Mouse (Mus musculus): ENCODE data around the gene Setx. TPM values are rescaled to one million over a fixed set of nuclear protein-coding genes. Genes with fewer than 3 reads are reported as not detected.

The Setx gene
- polyA plus RNA-seq, 1 experiment from 2014 or later, result 19.8 TPM

DNA sequence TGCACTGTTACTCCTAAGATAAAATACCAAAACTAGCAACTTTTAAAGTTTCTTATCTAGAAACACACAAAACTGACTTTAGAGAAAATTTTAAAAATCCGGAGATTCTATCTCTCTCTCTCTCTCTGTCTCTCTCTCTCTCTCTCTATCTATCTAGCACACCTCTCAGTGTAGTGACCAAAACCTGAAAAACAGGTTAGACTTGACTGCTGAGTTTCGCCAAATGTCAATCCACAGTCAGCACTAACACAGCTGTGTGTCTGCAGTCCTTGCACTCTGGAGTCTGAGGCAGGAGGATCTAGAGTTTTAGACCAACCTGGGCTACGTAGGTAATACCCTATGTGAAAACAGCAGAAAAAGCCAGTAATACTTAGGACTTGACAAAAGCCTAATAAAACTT lies 50.9 kb downstream of the Setx start:
- no peak overlapping the region for H3K9ac ChIP-seq (replicated peaks)
- H3K36me3 ChIP-seq, result peaks cover 87% of the 10 kb centered on the region
- H3K4me3 ChIP-seq, result no peak overlapping the region
- H3K9me3 ChIP-seq, result no peaks in the 10 kb centered on the region
- no peaks in the 10 kb centered on the region for H3K4me1 ChIP-seq
- no peak overlapping the region for H3K27ac ChIP-seq (replicated peaks)
- H3K27me3 ChIP-seq, result no peaks in the 10 kb centered on the region
- no peak overlapping the region for H3K4me2 ChIP-seq (replicated peaks)
- ATAC-seq (ENCODE audit: low FRiP score, low read depth), result no peak
- WGBS, result 88% methylated on average over 3 of the region's 3 CpGs

GRCm38 (mm10) chr2:29179810-29180209 lies 55.8 kb downstream of the Setx start:
- Histone ChIP-seq H3K27ac (replicated peaks) (no peak overlapping the region), H3K36me3 (peaks cover 64% of the 10 kb centered on the region), H3K4me2 (replicated peaks) (no peak overlapping the region), H3K4me1 (no peaks in the 10 kb centered on the region), H3K9me3 (no peaks in the 10 kb centered on the region), H3K9ac (replicated peaks) (no peak overlapping the region), H3K4me3 (no peak overlapping the region), H3K27me3 (no peaks in the 10 kb centered on the region)
- no peak for ATAC-seq (ENCODE audit: low FRiP score, low read depth)
- 91% methylated on average over 4 of the region's 4 CpGs for WGBS

DNA sequence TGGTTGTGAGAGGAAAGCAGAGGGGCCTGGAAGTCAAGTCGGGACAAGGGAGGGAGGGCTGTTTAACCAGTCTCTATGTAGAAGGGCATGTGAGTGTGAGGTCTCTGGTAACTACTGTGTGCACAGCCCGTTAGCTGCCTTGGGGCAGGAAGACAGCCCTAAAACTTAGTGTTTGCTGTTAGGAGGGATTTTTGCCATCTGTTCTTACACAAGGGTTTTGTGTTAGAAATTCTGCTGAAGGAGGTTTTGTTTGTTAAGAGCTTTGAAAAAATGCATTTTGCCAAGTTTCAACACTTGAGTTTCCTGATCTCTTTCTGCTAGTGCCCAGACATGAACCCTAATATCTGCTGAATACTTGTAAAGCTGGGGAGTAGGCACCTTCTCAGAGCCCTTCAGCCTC lies 57.1 kb downstream of the Setx start:
- H3K36me3 ChIP-seq, result peaks cover 52% of the 10 kb centered on the region
- H3K27me3 ChIP-seq, result no peaks in the 10 kb centered on the region
- H3K4me3 ChIP-seq, result no peak overlapping the region
- WGBS, result 89% methylated on average over 2 of the region's 2 CpGs
- no peaks in the 10 kb centered on the region for H3K9me3 ChIP-seq
- H3K9ac ChIP-seq (replicated peaks), result no peak overlapping the region
- no peak overlapping the region for H3K4me2 ChIP-seq (replicated peaks)
- no peak for ATAC-seq (ENCODE audit: low FRiP score, low read depth)
- H3K4me1 ChIP-seq, result no peaks in the 10 kb centered on the region
- no peak overlapping the region for H3K27ac ChIP-seq (replicated peaks)

GRCm38 (mm10) chr2:29183266-29183924 lies 59.4 kb downstream of the Setx start:
- Histone ChIP-seq H3K36me3 (peaks cover 30% of the 10 kb centered on the region), H3K27ac (replicated peaks) (no peak overlapping the region), H3K27me3 (no peaks in the 10 kb centered on the region), H3K9ac (replicated peaks) (no peak overlapping the region), H3K4me1 (no peaks in the 10 kb centered on the region), H3K9me3 (no peaks in the 10 kb centered on the region), H3K4me2 (replicated peaks) (no peak overlapping the region), H3K4me3 (no peak overlapping the region)
- 84% methylated on average over 6 of the region's 6 CpGs for WGBS
- ATAC-seq (ENCODE audit: low FRiP score, low read depth), result no peak

DNA sequence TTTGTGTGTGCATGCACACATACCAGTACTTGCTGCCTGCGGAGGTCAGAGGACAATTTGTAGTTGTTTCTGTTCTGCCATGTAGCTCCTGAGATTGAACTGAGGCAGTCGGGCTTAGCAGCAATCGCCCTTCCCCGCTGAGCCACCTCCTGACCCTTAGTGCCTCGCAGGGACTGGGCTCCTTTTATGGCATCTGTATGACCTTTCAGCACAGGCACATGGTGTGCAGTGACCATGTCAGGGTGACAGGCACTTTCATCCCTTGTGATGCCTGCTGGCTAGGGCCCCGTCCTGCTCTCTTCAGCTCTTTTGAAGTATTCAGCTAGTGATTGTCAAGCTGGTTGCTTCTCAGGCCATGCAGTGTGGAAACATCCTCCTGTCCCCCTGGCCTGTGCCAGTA lies 62.2 kb downstream of the Setx start:
- no peaks in the 10 kb centered on the region for H3K4me1 ChIP-seq
- no peak overlapping the region for H3K9ac ChIP-seq (replicated peaks)
- 32% methylated on average over 6 of the region's 6 CpGs for WGBS
- no peak overlapping the region for H3K27ac ChIP-seq (replicated peaks)
- no peak overlapping the region for H3K4me2 ChIP-seq (replicated peaks)
- no peak for ATAC-seq (ENCODE audit: low FRiP score, low read depth)
- H3K9me3 ChIP-seq, result no peaks in the 10 kb centered on the region
- no peak overlapping the region for H3K4me3 ChIP-seq
- peaks cover 2% of the 10 kb centered on the region for H3K36me3 ChIP-seq
- H3K27me3 ChIP-seq, result no peaks in the 10 kb centered on the region

DNA sequence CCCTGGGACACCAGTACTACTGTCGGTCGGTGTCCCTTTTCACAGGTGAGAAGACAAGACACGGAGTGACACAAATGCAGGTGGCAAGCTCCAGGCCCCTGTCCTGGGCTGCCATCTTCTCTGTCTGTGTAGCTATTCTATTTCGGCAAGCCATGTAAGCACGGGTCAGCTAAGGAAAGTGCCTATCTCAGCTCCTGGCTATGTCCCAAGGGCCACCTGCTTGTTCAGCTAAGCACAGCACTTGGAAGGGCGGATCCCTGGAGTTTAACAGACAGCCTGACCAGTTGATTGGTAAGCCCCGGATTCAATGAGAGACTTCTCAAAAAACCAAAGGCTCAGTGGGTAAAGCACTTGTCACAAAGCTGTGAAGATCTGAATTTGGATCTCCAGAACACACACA lies 66.4 kb downstream of the Setx start:
- Histone ChIP-seq H3K9ac (replicated peaks) (no peak overlapping the region), H3K9me3 (no peaks in the 10 kb centered on the region), H3K27me3 (peaks cover 6% of the 10 kb centered on the region), H3K27ac (replicated peaks) (no peak overlapping the region), H3K4me1 (peaks cover 10% of the 10 kb centered on the region), H3K4me2 (replicated peaks) (no peak overlapping the region), H3K36me3 (no peaks in the 10 kb centered on the region), H3K4me3 (no peak overlapping the region)
- ATAC-seq (ENCODE audit: low FRiP score, low read depth), result no peak
- 83% methylated on average over 7 of the region's 7 CpGs for WGBS

- Histone ChIP-seq H3K4me2 (replicated peaks) (no peak overlapping the region), H3K9ac (replicated peaks) (no peak overlapping the region), H3K27me3 (peaks cover 18% of the 10 kb centered on the region), H3K36me3 (no peaks in the 10 kb centered on the region), H3K9me3 (no peaks in the 10 kb centered on the region), H3K27ac (replicated peaks) (no peak overlapping the region), H3K4me1 (peaks cover 15% of the 10 kb centered on the region), H3K4me3 (no peak overlapping the region)
- ATAC-seq (ENCODE audit: low FRiP score, low read depth), result no peak
- 76% methylated on average over 10 of the region's 10 CpGs for WGBS
Measured at GRCm38 (mm10) chr2:29191216-29192215, 67.5 kb downstream of the Setx start.

DNA sequence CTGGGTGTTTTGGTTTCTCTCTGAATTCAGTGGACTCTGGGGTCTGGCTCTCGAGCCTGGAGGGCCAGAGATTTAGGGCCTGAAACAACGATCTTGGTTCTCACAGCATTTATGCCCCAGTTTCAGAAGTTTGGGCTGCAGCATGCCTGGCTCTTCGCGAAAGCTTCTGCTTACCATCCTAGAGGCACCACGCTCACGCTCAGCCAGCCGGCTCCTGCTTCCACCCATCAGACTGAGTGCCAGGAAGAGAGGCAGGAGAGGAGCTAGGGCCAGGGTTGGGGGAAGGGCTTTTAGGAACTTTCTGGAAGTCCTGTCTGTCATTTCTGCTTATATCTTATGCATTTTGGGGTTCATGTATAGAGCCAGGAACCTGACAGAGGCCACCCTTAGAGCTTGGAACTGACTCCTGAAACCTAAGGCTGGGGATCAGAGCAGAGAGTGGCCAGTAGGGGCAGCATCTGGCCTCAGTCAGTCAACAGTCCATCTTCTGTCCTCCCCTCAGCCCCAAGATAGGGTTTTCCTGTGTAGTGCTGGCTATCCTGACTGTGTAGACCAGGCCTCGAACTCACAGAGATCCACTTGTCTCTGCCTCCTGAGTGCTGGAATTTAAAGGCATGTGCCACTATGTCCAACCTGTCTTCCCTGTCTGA lies 68.8 kb downstream of the Setx start:
- 84% methylated on average over 8 of the region's 8 CpGs for WGBS
- Histone ChIP-seq H3K4me1 (peaks cover 15% of the 10 kb centered on the region), H3K27me3 (peaks cover 29% of the 10 kb centered on the region), H3K27ac (replicated peaks) (no peak overlapping the region), H3K9me3 (no peaks in the 10 kb centered on the region), H3K4me2 (replicated peaks) (no peak overlapping the region), H3K4me3 (no peak overlapping the region), H3K9ac (replicated peaks) (no peak overlapping the region), H3K36me3 (no peaks in the 10 kb centered on the region)
- ATAC-seq (ENCODE audit: low FRiP score, low read depth), result no peak

DNA sequence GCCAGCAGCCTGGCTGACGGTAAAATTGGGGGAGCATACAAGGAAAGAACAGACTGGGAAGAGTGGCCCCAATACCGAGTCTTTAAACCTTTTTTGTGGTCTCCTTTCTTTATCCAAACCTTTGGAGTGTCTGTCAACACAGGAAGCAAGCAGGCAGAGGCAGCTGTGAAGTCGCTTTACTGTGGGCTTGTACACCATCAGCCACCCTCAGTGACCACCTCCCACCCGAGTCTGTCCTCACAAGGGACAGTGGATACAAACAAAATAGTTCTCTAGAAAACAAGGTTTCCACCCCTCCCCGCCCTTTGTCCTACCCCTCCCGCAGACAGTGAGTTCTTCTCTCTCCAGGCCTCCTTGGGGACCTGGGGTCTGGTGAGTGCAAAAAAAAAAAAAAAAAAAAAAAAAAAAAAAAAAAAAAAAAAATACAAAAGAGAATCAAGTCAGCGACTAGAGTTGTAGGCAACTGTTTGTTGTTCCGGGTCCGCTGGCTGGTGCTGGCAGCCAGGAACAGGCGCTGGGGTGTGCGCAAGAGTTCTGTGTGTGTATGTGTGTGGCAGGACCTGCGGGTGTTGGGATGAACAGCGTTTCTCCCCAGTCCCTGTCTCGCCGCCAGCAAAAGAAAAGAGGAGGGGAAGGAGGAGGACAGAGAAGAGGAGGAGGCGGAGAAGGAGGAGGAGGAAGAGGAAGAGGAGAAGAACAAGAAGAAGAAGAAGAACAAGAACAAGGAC lies 70.0 kb downstream of the Setx start:
- no peak for ATAC-seq (ENCODE audit: low FRiP score, low read depth)
- peak overlapping the region; percentile 48 for H3K4me3 ChIP-seq
- H3K4me1 ChIP-seq, result peaks cover 15% of the 10 kb centered on the region
- H3K9ac ChIP-seq (replicated peaks), result peak overlapping the region; percentile 52; the same call in 1 of the 2 replicates
- no peaks in the 10 kb centered on the region for H3K36me3 ChIP-seq
- peak overlapping the region; percentile 84 for H3K4me2 ChIP-seq (replicated peaks)
- no peak overlapping the region for H3K27ac ChIP-seq (replicated peaks)
- H3K9me3 ChIP-seq, result no peaks in the 10 kb centered on the region
- peaks cover 41% of the 10 kb centered on the region for H3K27me3 ChIP-seq
- 15% methylated on average over 16 of the region's 16 CpGs for WGBS

DNA sequence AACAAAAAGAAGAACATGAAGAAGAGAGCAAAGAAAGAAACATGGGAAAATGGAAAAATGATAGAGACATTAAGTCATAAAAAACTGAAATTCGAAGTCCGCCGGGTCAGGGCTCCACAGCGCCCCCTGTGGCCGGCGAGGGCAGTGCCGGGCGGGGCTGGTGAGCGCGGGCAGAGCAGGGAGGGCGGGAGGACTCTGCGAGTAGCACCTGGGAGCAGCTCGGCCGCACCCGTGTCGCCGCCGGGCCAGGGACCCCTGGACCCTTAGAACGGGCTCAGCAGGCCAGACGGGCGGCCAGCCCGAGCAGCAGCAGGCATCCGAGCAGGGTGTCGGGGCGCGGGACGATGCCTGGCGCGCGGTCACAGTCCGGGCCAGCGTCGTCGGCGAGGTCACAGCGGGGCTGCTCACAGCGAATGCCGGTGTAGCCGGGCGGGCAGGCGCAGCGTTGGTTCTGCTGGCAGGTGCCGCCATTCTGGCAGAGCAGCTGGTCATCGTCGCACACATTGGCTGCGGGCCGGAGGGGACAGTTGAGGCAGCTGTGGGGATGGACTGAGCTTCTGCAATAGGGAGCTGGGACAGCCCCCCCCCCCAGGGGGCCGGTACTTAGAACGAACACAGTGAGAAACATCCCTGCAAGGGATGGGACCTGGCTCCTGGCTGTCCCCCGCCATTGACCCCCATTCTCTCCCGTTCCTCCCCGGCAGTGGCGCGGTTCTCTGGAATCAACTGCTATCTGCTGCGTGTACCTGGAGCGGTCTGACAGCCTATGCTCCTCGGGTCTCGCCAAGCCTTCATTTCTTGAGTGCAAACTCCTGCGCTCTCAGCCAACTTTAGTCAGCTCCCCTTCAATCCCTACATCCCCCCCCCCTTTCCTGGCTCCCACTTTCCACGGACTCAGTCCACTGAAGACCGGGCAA lies 70.8 kb downstream of the Setx start:
- Histone ChIP-seq H3K4me2 (replicated peaks) (peak overlapping the region; percentile 84), H3K9me3 (no peaks in the 10 kb centered on the region), H3K27me3 (peaks cover 43% of the 10 kb centered on the region), H3K36me3 (no peaks in the 10 kb centered on the region), H3K9ac (replicated peaks) (peak overlapping the region; percentile 52), H3K27ac (replicated peaks) (no peak overlapping the region), H3K4me1 (peaks cover 15% of the 10 kb centered on the region), H3K4me3 (peak overlapping the region; percentile 48)
- under 1% methylated on average over 60 of the region's 61 CpGs for WGBS
- peak; percentile 69 for ATAC-seq (ENCODE audit: low FRiP score, low read depth)

DNA sequence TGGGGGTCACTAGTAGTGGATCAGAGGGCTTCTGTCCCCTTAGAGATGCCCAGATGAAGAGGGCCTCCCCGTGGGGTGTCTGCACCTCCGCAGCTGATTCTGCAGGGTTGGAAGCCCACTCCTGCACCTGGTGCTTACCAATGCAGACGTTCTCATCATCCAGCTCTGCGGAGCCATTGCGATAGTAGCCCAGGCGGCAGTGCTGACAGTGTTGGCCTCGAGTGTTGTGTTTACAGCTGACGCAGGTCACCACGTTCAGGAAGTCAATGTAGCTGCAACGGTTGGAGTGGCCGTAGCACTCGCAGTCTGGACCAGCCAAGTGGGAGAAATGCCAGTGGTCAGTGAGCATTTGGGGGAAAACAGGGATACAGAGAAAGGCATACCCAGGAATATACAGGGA lies 72.9 kb downstream of the Setx start:
- no peak overlapping the region for H3K4me2 ChIP-seq (replicated peaks)
- H3K27me3 ChIP-seq, result peaks cover 43% of the 10 kb centered on the region
- H3K4me3 ChIP-seq, result no peak overlapping the region
- ATAC-seq (ENCODE audit: low FRiP score, low read depth), result no peak
- peaks cover 15% of the 10 kb centered on the region for H3K4me1 ChIP-seq
- WGBS, result 77% methylated on average over 12 of the region's 12 CpGs
- H3K36me3 ChIP-seq, result no peaks in the 10 kb centered on the region
- H3K9me3 ChIP-seq, result no peaks in the 10 kb centered on the region
- H3K27ac ChIP-seq (replicated peaks), result no peak overlapping the region
- H3K9ac ChIP-seq (replicated peaks), result no peak overlapping the region

All from midbrain, embryonic 12.5 days (tissue).